Comparison of ENCODE assay signal across 21 mouse cellular contexts in the genomic region with DNA sequence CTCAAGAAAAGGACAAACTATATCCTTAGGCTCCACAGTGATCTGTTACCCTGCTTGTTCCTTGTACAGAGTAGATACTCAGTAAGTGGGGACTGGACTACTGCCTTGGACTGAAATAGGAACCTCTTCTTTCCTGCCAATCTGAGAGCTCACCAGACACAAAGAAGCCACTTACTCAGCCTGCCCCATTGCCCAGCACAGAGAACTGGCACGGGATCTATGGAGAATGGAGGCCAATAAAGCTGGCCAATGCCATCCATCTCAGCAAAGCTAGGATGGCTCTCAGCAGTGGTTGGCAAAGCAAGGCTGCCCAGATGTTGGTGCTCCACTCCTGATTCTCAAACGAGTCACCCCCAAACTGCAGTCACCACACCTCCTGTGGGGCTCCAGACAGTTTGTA. TPM values are rescaled to one million over a fixed set of nuclear protein-coding genes. Genes with fewer than 3 reads are reported as not detected.
DNase-seq lines count a peak whose midpoint lies in the region; ATAC-seq and TF ChIP-seq lines count a peak whose summit lies in the region.
"Had no signal": no experiment of that assay in that cellular context is flagged by ENCODE, and none has a peak within 500 bp of the region (broad histone marks: within the 10 kb centered on the region; RNA-seq: fewer than 3 reads in every experiment).

No protein-coding gene starts in this region.

- no peak for TF ChIP-seq CTCF in midbrain, postnatal 0 days (IDR thresholded peaks at IDR 0.05)

- H3K27ac ChIP-seq in midbrain, postnatal 0 days (ENCODE audit: low read depth, low read length): no peak overlapping the region
- H3K27ac ChIP-seq in midbrain, embryonic 10.5 days (replicated peaks): no peak overlapping the region
- no peak overlapping the region for H3K27ac ChIP-seq in intestine, embryonic 15.5 days
- H3K27ac ChIP-seq: embryonic facial prominence, embryonic 15.5 days; forebrain, embryonic 12.5 days; liver, embryonic 13.5 days; stomach, embryonic 15.5 days had no signal

- no peaks in the 10 kb centered on the region for H3K36me3 ChIP-seq in midbrain, postnatal 0 days (ENCODE audit: insufficient read depth, low read length)
- no peaks in the 10 kb centered on the region for H3K36me3 ChIP-seq in midbrain, embryonic 10.5 days
- H3K36me3 ChIP-seq in intestine, embryonic 15.5 days: no peaks in the 10 kb centered on the region
- H3K36me3 ChIP-seq: embryonic facial prominence, embryonic 15.5 days; forebrain, embryonic 12.5 days; liver, embryonic 13.5 days; stomach, embryonic 15.5 days had no signal

- no peaks in the 10 kb centered on the region for H3K27me3 ChIP-seq in midbrain, postnatal 0 days (ENCODE audit: insufficient read depth, low read length)
- H3K27me3 ChIP-seq in midbrain, embryonic 10.5 days (ENCODE audit: low read depth, poor library complexity, severe bottlenecking): no peaks in the 10 kb centered on the region
- H3K27me3 ChIP-seq in intestine, embryonic 15.5 days (replicated peaks): no peaks in the 10 kb centered on the region
- H3K27me3 ChIP-seq: embryonic facial prominence, embryonic 15.5 days; forebrain, embryonic 12.5 days; liver, embryonic 13.5 days; stomach, embryonic 15.5 days had no signal

- no peak overlapping the region for H3K9ac ChIP-seq in midbrain, postnatal 0 days (replicated peaks; ENCODE audit: low read length, poor library complexity, severe bottlenecking)
- H3K9ac ChIP-seq in intestine, embryonic 15.5 days: no peak overlapping the region
- H3K9ac ChIP-seq: embryonic facial prominence, embryonic 15.5 days; forebrain, embryonic 12.5 days; liver, embryonic 13.5 days; stomach, embryonic 15.5 days had no signal

- peak; percentile 11 for DNase-seq in gastrocnemius, postnatal 25 days
- no peak for DNase-seq in gastrocnemius, adult 18-20 months (ENCODE audit: low spot score)
- DNase-seq in midbrain, postnatal 0 days (ENCODE audit: low spot score): peak; percentile 59
- no peak for DNase-seq in midbrain, embryonic 10.5 days (ENCODE audit: low spot score)
- peak; percentile 17 to 39 for DNase-seq in heart, postnatal 10 days
- peak; percentile 13 to 16 for DNase-seq in left cerebral cortex, postnatal 14 days (ENCODE audit: low spot score in 2 of 2)
- DNase-seq in kidney, postnatal 4 days: no peak
- DNase-seq: gastrocnemius, postnatal 36 days; kidney, postnatal 10 days; liver, embryonic 13.5 days; thymus, postnatal 4 days had no signal

- intact Hi-C loops in heart, postnatal 10 days (cut with DNase I): no loop called here
- intact Hi-C loops in left cerebral cortex, postnatal 14 days (cut with DNase I): no loop called here

- H3K4me2 ChIP-seq in midbrain, postnatal 0 days (ENCODE audit: low read depth, low read length, poor library complexity, severe bottlenecking): no peak overlapping the region
- H3K4me2 ChIP-seq in intestine, embryonic 15.5 days (replicated peaks): no peak overlapping the region
- H3K4me2 ChIP-seq: embryonic facial prominence, embryonic 15.5 days; forebrain, embryonic 12.5 days; liver, embryonic 13.5 days; midbrain, embryonic 11.5 days; stomach, embryonic 15.5 days had no signal

- ATAC-seq in midbrain, postnatal 0 days (ENCODE audit: low FRiP score): no peak
- ATAC-seq in intestine, embryonic 15.5 days: no peak
- ATAC-seq: intestine, postnatal 0 days had no signal

- H3K4me3 ChIP-seq in midbrain, postnatal 0 days (ENCODE audit: low read depth, low read length): no peak overlapping the region
- no peak overlapping the region for H3K4me3 ChIP-seq in midbrain, embryonic 10.5 days
- H3K4me3 ChIP-seq in intestine, embryonic 15.5 days (replicated peaks): no peak overlapping the region
- H3K4me3 ChIP-seq: embryonic facial prominence, embryonic 15.5 days; forebrain, embryonic 12.5 days; liver, embryonic 13.5 days; myocyte; stomach, embryonic 15.5 days had no signal

- WGBS in midbrain, postnatal 0 days: 71% methylated on average over 2 of the region's 2 CpGs
- 78% methylated on average over 2 of the region's 2 CpGs for WGBS in midbrain, embryonic 10.5 days
- 65% methylated on average over 2 of the region's 2 CpGs for WGBS in intestine, embryonic 15.5 days

- no peaks in the 10 kb centered on the region for H3K9me3 ChIP-seq in midbrain, postnatal 0 days (ENCODE audit: low read length)
- H3K9me3 ChIP-seq in midbrain, embryonic 10.5 days (replicated peaks): no peaks in the 10 kb centered on the region
- no peaks in the 10 kb centered on the region for H3K9me3 ChIP-seq in intestine, embryonic 15.5 days
- H3K9me3 ChIP-seq: embryonic facial prominence, embryonic 15.5 days; forebrain, embryonic 12.5 days; liver, embryonic 13.5 days; stomach, embryonic 15.5 days had no signal

- H3K4me1 ChIP-seq in midbrain, postnatal 0 days (ENCODE audit: insufficient read depth, low read length): no peaks in the 10 kb centered on the region
- no peaks in the 10 kb centered on the region for H3K4me1 ChIP-seq in midbrain, embryonic 10.5 days
- no peaks in the 10 kb centered on the region for H3K4me1 ChIP-seq in intestine, embryonic 15.5 days (replicated peaks)
- H3K4me1 ChIP-seq: embryonic facial prominence, embryonic 15.5 days; forebrain, embryonic 12.5 days; liver, embryonic 13.5 days; stomach, embryonic 15.5 days had no signal

RNA-seq across cellular contexts. Expression of gene Tbc1d21, which starts 39.0 kb away (rescaled TPM):
- total RNA-seq in gastrocnemius, postnatal 25 days (2021): not detected
- not detected for total RNA-seq in gastrocnemius, adult 18-20 months (2021)
- not detected in 2 replicates for total RNA-seq in midbrain, postnatal 0 days (2014; rRNA removed)
- not detected in 2 replicates for polyA plus RNA-seq in midbrain, postnatal 0 days (2015; fragmentation: Nextera tagmentation; extraction: Ambion mirVana)
- polyA plus RNA-seq in midbrain, embryonic 10.5 days (2016; fragmentation: Nextera tagmentation; extraction: Ambion mirVana): not detected in 2 replicates
- not detected for total RNA-seq in heart, postnatal 10 days (2021)
- total RNA-seq in left cerebral cortex, postnatal 14 days (2021): not detected
- not detected in 2 replicates for polyA plus RNA-seq in intestine, embryonic 15.5 days (2015; fragmentation: Nextera tagmentation; extraction: Ambion mirVana)
- total RNA-seq: common myeloid progenitor, adult 5-6 weeks; gastrocnemius, postnatal 36 days; hematopoietic stem cell, adult 5-6 weeks; left cerebral cortex, postnatal 36 days had no signal
- polyA plus RNA-seq: embryonic facial prominence, embryonic 15.5 days; forebrain, embryonic 12.5 days; intestine, postnatal 0 days; liver, embryonic 13.5 days; midbrain, embryonic 11.5 days; stomach, embryonic 15.5 days had no signal

Comparison
In these comparisons a context has a peak if more than half of its experiments do, and no peak if none do; other contexts are left out.
1. DNase-seq: peak in gastrocnemius, postnatal 25 days (single experiment), midbrain, postnatal 0 days (single experiment), heart, postnatal 10 days (2 of 2) and left cerebral cortex, postnatal 14 days (2 of 2); none in gastrocnemius, adult 18-20 months (single experiment), midbrain, embryonic 10.5 days (single experiment) and kidney, postnatal 4 days (0 of 2).